Mouse (Mus musculus): ENCODE data around the gene Pus1. TPM values are rescaled to one million over a fixed set of nuclear protein-coding genes. Genes with fewer than 3 reads are reported as not detected.

The Pus1 gene
- polyA plus RNA-seq, 1 experiment from 2014 or later, result 34.3 TPM

DNA sequence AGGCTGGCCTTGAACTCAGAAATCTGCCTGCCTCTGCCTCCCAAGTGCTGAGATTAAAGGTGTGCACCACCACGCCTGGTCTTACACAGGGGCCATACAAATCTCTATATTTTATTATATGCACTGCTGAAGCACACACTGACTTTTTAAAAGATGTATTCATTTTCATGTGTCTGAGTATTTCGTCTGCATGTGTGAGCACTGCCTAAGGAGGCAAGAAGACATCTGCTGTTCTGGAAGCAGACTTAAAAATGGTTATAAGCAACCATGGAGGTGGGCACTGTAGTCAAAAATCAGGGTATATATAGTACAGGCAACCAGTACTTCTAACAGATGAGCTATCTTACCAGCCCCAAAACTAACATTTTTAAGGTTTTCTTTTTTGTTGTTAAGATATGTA, 49.2 kb downstream of the Pus1 start:
- DNase-seq (ENCODE audit: low spot score) (no peak), ATAC-seq (replicated peaks; ENCODE audit: low FRiP score, low read depth) (no peak)
- Histone ChIP-seq H3K27me3 (ENCODE audit: insufficient read depth, low read length) (no peaks in the 10 kb centered on the region), H3K9me3 (replicated peaks; ENCODE audit: low read length) (no peaks in the 10 kb centered on the region), H3K9ac (ENCODE audit: low read depth, low read length) (no peak overlapping the region), H3K4me2 (ENCODE audit: low read length) (no peak overlapping the region), H3K36me3 (ENCODE audit: insufficient read depth, low read length) (peaks cover 47% of the 10 kb centered on the region), H3K27ac (no peak overlapping the region), H3K4me1 (replicated peaks; ENCODE audit: insufficient read depth, low read length) (no peaks in the 10 kb centered on the region), H3K4me3 (replicated peaks; ENCODE audit: low read depth, low read length) (no peak overlapping the region)
- no peak for TF ChIP-seq CTCF (IDR thresholded peaks at IDR 0.05; ENCODE audit: low read depth)
- WGBS, result 90% methylated on average over 2 of the region's 2 CpGs

DNA sequence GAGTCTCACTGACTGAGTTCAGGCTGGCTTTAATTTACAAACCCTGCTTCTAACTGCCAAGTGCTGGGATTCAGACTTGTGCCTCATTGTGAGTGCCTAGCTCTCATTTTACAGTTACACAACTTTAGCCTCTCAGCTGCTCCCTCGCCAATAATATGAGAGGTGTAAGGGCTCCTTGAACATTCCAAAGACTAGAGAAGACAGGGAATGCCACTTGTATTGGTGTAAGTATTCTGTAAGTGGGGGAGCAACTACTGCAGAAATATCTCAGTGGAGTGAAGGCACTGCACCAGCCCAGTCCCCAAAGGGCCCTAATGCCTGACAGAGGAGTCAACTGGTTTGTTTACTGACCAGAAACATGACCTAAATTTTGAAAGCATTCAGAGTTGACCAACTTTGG, 52.6 kb downstream of the Pus1 start:
- H3K4me3 ChIP-seq (replicated peaks; ENCODE audit: low read depth, low read length), result no peak overlapping the region

More for the DNA sequence above, 52.6 kb downstream of the Pus1 start:
- no peaks in the 10 kb centered on the region for H3K9me3 ChIP-seq (replicated peaks; ENCODE audit: low read length)
- H3K4me1 ChIP-seq (replicated peaks; ENCODE audit: insufficient read depth, low read length), result no peaks in the 10 kb centered on the region
- TF ChIP-seq CTCF (IDR thresholded peaks at IDR 0.05; ENCODE audit: low read depth), result no peak
- H3K27me3 ChIP-seq (ENCODE audit: insufficient read depth, low read length), result no peaks in the 10 kb centered on the region
- WGBS, result 98% methylated on average over 1 of the region's 1 CpGs
- H3K27ac ChIP-seq, result no peak overlapping the region
- H3K9ac ChIP-seq (ENCODE audit: low read depth, low read length), result no peak overlapping the region
- ATAC-seq (replicated peaks; ENCODE audit: low FRiP score, low read depth) (no peak), DNase-seq (ENCODE audit: low spot score) (no peak)
- H3K4me2 ChIP-seq (ENCODE audit: low read length), result no peak overlapping the region
- H3K36me3 ChIP-seq (ENCODE audit: insufficient read depth, low read length), result peaks cover 61% of the 10 kb centered on the region

Other genes with a start within 250 kb of the Pus1 start
- 0.56 and 0.95 TPM in 2 replicates for gene Galnt9, start 236.3 kb downstream of the Pus1 start, polyA plus RNA-seq (2015; fragmentation: Nextera tagmentation; extraction: Ambion mirVana)
- 33.8 and 37.1 TPM in 2 replicates for gene Noc4l, start 127.2 kb downstream of the Pus1 start, polyA plus RNA-seq (2015; fragmentation: Nextera tagmentation; extraction: Ambion mirVana)
- 14.2 and 15.6 TPM in 2 replicates for gene Ddx51, start 127.2 kb downstream of the Pus1 start, polyA plus RNA-seq (2015; fragmentation: Nextera tagmentation; extraction: Ambion mirVana)
- 21.6 and 31.7 TPM in 2 replicates for gene Ep400, start 9.9 kb downstream of the Pus1 start, polyA plus RNA-seq (2015; fragmentation: Nextera tagmentation; extraction: Ambion mirVana)
- gene Ulk1, start 29.4 kb upstream of the Pus1 start, polyA plus RNA-seq (2015; fragmentation: Nextera tagmentation; extraction: Ambion mirVana), result 11.4 and 12.2 TPM in 2 replicates
- gene Hscb, start 59.1 kb upstream of the Pus1 start, polyA plus RNA-seq (2015; fragmentation: Nextera tagmentation; extraction: Ambion mirVana), result 51.3 and 52.2 TPM in 2 replicates
- 12.9 and 14.3 TPM in 2 replicates for gene Chek2, start 59.3 kb upstream of the Pus1 start, polyA plus RNA-seq (2015; fragmentation: Nextera tagmentation; extraction: Ambion mirVana)
- gene Ttc28, start 99.1 kb upstream of the Pus1 start, polyA plus RNA-seq (2015; fragmentation: Nextera tagmentation; extraction: Ambion mirVana), result 8.1 and 8.7 TPM in 2 replicates